Mouse (Mus musculus): ENCODE measurements around the gene Zbtb7a.
A peak's percentile ranks its signal among the peaks of the same experiment; 100 is the strongest.
"Not testable (repeated sequence)": the region's sequence is repeated elsewhere in the genome, so short reads cannot be mapped to it uniquely, and the experiment has no call there.

Zbtb7a gene

GRCm38 (mm10) chr10:81169411-81169900 is 34.4 kb downstream of the Zbtb7a start:
- DNase-seq: not testable (repeated sequence)

GRCm38 (mm10) chr10:81173132-81173531 is 38.1 kb downstream of the Zbtb7a start:
- peak; percentile 76 to 78 for DNase-seq

- DNase-seq: peak; percentile 86 to 90
These were observed 39.8 kb downstream of the Zbtb7a start for GRCm38 (mm10) chr10:81174617-81175344.

- DNase-seq: not testable (repeated sequence)
These were observed 40.3 kb downstream of the Zbtb7a start for GRCm38 (mm10) chr10:81175345-81175701.

DNA sequence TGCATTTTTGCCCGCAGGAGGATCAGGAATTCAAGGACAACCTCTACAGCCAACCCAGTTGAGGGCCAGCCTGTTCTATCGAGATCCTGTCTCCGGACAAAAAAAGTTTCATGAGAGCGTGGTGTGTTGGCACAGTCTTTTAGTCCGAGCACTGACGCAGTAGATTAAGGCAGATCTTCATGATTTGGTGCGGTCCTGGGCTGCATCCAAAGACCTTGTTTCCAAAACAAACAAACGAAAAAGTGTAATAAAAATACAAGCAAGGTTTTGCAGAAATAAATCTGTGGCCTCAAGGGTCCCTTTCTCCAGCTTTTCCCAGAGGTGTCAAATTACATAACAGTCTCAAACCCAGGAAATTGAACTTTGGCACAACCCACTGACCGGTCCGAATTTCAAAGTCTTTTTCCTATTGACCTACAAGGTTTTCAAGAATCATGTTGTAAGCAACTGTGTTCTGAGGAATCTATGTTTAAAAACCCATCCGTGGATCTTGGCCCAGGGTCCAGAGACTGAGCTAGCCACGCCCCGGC is 41.0 kb downstream of the Zbtb7a start:
- DNase-seq: peak in 1 of 2 experiments; percentile 51

DNA sequence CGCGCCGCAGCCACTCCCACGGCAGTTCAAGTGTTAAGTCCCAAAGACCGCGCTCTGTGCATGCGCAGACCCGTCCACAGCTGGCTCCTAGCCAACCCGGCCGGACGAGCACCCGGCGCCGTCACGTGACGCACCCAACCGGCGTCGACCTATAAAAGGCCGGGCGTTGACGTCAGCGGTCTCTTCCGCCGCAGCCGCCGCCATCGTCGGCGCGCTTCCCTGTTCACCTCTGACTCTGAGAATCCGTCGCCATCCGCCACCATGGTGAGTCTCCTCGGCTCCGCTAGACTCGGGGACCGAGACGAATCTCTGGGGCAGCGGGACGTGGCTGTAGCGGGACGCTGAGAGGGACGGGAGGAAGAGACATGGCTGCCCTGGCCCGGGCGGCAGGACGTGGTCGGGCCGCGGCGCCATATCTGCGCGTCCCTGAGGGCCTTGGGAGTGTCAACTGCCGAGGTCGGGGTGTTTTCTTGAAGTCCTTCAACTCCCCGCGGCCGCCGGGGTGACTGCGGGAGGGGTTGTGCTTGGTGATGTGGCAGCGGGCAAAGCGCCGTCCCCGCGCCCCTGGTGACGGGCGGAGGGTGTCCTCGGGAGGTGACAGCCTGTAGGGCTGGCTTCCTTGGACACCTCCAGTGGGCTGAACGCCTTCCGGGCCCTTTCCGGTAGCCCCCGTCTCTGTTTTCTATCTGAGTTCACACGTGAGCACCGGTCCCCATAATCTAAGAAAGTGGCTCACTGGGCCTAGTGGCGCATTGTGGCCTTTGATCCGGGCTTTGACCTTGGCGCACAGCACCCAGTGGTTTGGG is 41.6 kb downstream of the Zbtb7a start, which contains the start of gene Eef2:
TSS of gene Eef2 (plus strand) at position 166 of the 806 bp plus-strand sequence.
- peak; percentile 98 to 99 for DNase-seq

GRCm38 (mm10) chr10:81177491-81177925 is 42.5 kb downstream of the Zbtb7a start:
- DNase-seq: no peak

DNA sequence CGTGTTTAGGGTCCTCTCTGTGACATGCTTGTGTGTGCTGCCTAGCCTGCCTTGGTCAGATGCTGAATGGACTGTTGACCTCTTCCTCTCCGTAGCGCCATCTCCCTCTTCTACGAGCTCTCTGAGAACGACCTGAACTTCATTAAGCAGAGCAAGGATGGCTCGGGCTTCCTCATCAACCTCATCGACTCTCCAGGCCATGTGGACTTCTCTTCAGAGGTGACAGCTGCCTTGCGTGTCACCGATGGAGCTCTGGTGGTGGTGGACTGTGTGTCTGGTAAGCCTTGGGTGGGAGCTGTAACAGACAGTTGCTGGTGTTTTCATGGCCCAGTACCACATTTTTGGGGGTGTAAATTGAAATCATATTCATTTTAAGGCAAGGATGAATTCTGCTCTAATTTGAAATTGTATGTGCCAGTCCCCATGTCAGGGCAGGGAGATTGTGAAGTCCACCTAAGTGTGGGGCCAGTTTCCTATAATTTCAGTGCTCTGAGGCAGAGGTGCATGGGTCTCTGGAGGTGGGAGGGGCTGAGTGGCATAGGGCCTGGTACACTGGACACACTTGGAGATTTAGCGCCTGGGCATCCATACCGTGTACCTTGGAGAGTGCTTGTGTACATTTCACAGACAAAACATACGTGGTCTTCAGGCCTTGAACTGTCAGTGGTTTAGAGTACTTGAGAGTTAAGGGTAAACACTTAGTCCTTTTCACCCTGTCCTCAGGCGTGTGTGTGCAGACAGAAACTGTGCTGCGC is 43.1 kb downstream of the Zbtb7a start:
- DNase-seq: no peak

GRCm38 (mm10) chr10:81178927-81179326 is 43.9 kb downstream of the Zbtb7a start:
- DNase-seq: no peak

DNA sequence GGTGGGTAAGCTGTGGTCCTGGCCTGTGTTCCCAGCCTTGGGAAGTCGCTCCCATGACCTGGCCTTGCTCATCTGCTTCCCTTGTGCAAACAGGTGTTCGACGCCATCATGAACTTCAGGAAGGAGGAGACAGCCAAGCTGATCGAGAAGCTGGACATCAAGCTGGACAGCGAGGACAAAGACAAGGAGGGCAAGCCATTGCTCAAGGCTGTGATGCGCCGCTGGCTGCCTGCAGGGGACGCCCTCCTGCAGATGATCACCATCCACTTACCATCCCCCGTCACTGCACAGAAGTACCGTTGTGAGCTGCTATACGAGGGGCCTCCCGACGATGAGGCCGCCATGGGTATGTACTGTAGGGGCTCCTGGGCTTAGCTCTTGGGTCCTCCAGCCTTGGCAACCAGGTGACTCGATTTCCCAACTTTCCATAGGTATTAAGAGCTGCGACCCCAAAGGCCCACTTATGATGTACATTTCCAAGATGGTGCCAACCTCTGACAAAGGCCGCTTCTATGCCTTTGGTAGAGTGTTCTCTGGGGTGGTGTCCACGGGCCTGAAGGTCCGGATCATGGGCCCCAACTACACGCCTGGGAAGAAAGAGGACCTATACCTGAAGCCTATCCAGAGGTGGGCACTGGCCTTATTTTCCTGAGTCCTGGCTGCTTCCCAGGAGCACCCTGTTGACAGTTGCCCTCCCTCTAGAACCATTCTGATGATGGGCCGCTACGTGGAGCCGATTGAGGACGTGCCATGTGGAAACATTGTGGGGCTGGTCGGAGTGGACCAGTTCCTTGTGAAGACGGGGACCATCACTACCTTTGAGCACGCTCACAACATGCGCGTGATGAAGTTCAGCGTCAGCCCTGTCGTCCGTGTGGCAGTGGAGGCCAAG is 44.7 kb downstream of the Zbtb7a start:
- DNase-seq: no peak

- no peak for DNase-seq
These were observed 45.9 kb downstream of the Zbtb7a start for GRCm38 (mm10) chr10:81180946-81181345.

DNA sequence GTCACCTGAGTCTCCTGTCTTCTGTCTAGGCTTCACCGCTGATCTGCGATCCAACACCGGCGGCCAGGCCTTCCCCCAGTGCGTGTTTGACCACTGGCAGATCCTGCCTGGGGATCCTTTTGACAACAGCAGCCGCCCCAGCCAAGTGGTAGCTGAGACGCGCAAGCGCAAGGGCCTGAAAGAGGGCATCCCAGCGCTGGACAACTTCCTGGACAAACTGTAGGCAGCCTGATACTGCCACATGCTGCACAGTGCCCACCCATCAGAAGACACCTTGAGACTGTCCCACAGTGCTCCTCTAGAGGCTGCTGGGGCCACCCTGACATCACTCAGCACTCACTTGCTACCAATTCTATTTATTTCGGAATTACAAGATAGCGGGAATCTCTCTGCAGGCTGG is 46.8 kb downstream of the Zbtb7a start:
- not testable (repeated sequence) for DNase-seq

GRCm38 (mm10) chr10:81182336-81183333 is 47.6 kb downstream of the Zbtb7a start, which contains the start of gene Dapk3:
Gene Dapk3, plus strand, starts transcription at chr10:81183005.
- DNase-seq: peak; percentile 97 to 98

GRCm38 (mm10) chr10:81183805-81184204 is 48.8 kb downstream of the Zbtb7a start, which contains the start of gene 4930442H23Rik:
Gene 4930442H23Rik, minus strand, starts transcription at chr10:81183849.
- DNase-seq: no peak

- DNase-seq: peak in 1 of 2 experiments; percentile 75
These were observed 49.7 kb downstream of the Zbtb7a start for GRCm38 (mm10) chr10:81184765-81185164.

GRCm38 (mm10) chr10:81187161-81187560 is 52.1 kb downstream of the Zbtb7a start:
- DNase-seq: no peak

DNA sequence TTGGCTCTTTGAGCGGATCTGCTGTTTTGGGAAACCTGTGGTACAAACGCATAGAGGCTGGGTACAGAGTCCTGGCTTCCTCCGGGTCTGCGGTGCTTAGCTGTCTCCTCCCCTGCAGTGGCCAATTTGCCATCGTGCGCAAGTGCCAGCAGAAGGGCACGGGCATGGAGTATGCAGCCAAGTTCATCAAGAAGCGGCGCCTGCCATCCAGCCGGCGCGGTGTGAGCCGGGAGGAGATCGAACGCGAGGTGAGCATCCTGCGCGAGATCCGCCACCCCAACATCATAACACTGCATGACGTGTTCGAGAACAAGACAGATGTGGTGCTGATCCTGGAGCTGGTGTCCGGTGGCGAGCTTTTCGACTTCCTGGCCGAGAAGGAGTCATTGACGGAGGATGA is 54.8 kb downstream of the Zbtb7a start:
- no peak for DNase-seq

DNA sequence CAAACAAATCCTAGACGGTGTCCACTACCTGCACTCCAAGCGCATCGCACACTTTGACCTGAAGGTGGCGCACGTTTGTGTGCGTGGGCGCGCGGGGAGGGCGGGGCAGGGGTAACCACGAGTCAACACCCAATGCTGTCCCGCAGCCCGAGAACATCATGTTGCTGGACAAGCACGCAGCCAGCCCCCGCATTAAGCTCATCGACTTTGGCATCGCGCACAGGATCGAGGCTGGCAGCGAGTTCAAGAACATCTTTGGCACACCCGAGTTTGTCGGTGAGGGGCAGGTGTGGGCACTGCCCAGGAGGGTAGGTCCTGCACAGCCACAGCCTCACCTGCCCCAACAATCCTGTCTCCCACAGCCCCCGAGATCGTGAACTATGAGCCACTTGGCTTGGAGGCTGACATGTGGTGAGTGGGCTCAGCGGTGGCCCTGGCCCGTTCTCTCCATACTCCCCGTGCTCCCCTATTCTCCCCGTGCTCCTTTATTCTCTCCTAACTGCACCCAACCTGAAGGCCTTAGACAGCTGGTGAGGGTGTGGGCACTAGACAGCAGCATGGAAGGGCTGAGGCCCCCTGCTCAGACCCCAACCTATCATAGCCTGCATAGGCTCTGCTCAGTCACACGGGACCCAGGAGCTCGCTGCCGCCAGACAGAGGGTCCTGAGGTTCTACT is 55.4 kb downstream of the Zbtb7a start:
- peak; percentile 19 to 21 for DNase-seq

DNA sequence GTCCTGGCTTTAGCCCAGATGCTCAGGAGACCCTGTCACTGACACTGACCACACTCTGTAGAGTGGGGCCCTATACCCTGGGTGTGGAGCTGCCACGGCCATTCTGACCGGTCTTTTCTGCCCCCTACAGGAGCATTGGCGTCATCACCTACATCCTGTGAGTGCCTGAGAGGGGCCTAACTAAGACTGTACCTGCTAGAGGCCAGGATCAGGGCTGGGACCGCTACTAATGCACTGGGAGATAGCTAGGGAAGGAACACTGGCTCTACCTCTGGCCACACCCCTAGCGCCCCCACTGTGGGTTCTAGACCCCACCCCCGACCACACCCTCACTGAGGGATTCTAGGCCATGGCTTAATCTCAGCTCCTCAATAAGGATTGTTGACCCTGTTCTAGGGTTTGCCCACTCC is 55.9 kb downstream of the Zbtb7a start:
- no peak for DNase-seq
